ENCODE assay signal across 8 mouse cellular contexts in the genomic region with DNA sequence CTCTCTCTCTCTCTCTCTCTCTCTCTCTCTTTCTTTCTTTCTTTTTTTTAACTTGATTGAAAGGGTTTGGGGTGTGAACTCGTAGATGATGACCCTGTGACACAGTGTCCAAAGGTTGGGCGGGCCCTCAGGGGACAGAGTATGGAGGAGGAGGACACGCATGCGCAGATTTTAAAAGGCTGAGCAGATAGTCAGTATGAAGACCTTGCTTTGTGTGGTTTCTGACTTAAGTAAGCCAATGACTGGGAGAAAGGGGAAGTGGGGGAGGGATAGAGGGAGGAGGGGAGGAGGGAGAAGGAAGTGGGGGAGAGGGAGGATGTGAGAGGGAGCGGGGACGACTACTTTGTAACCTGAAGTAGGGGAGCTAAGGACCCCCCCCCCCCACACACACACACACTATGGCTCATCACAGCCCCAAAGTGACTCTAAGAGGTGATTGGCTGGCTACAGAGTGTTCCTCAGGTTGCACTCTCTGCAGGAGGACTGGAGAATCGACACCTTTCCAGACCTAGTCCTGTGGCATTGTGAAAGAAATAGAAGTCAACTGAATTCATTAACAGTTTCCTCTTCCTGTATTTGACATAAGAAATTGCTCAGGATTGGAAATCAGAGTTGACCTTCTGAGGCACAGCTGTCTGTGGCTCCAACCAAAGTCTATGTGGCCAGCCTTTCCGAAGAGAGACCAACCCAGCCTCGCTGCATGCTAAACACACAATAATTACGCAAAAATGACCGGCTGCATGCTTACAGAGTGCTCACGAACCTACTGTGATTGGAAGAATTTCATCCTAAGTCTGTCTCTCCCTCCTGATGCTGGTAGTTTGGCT. TPM values are rescaled to one million over a fixed set of nuclear protein-coding genes. Genes with fewer than 3 reads are reported as not detected.
DNase-seq lines count a peak whose midpoint lies in the region; ATAC-seq and TF ChIP-seq lines count a peak whose summit lies in the region.

No protein-coding gene starts in this region.

- no peak overlapping the region for H3K4me2 ChIP-seq in kidney, postnatal 0 days (ENCODE audit: low read length)
- H3K4me2 ChIP-seq in midbrain, embryonic 15.5 days: no peak overlapping the region

- no peaks in the 10 kb centered on the region for H3K9me3 ChIP-seq in kidney, postnatal 0 days (replicated peaks; ENCODE audit: low read length)
- no peaks in the 10 kb centered on the region for H3K9me3 ChIP-seq in megakaryocyte, embryonic 14.5 days
- H3K9me3 ChIP-seq in midbrain, embryonic 15.5 days: no peaks in the 10 kb centered on the region

- DNase-seq in left cerebral cortex, postnatal 10 days (ENCODE audit: extremely low spot score in 1 of 2, low spot score in 2 of 2): peak; percentile 16 to 54
- no peak for DNase-seq in left cerebral cortex, adult 2 months (ENCODE audit: extremely low spot score in 1 of 2, low spot score in 2 of 2)
- DNase-seq in c-Kit-positive CD71-negative TER-119-negative erythroid progenitor cells, embryonic 14.5 days (ENCODE audit: low read depth): peak; percentile 79
- peak; percentile 68 for DNase-seq in kidney, postnatal 0 days (ENCODE audit: low spot score)
- DNase-seq in urinary bladder, postnatal 25 days (ENCODE audit: low spot score): no peak

- no peaks in the 10 kb centered on the region for H3K27me3 ChIP-seq in kidney, postnatal 0 days (ENCODE audit: insufficient read depth, low read length)
- H3K27me3 ChIP-seq in megakaryocyte, embryonic 14.5 days (replicated peaks): peaks cover 1% of the 10 kb centered on the region
- no peaks in the 10 kb centered on the region for H3K27me3 ChIP-seq in midbrain, embryonic 15.5 days (replicated peaks)

- no peak overlapping the region for H3K27ac ChIP-seq in left cerebral cortex, adult 2 months
- no peak overlapping the region for H3K27ac ChIP-seq in kidney, postnatal 0 days
- H3K27ac ChIP-seq in midbrain, embryonic 15.5 days: no peak overlapping the region

- no peak for TF ChIP-seq CTCF in left cerebral cortex, adult 2 months (IDR thresholded peaks at IDR 0.05)
- no peak for TF ChIP-seq CTCF in kidney, postnatal 0 days (IDR thresholded peaks at IDR 0.05; ENCODE audit: low read depth)

- H3K9ac ChIP-seq in kidney, postnatal 0 days (ENCODE audit: low read depth, low read length): no peak overlapping the region
- H3K9ac ChIP-seq in midbrain, embryonic 15.5 days: no peak overlapping the region

- intact Hi-C loops in left cerebral cortex, postnatal 10 days (cut with DNase I): no loop called here
- intact Hi-C loops in left cerebral cortex, adult 2 months (cut with DNase I): no loop called here

- no peaks in the 10 kb centered on the region for H3K36me3 ChIP-seq in kidney, postnatal 0 days (ENCODE audit: insufficient read depth, low read length)
- no peaks in the 10 kb centered on the region for H3K36me3 ChIP-seq in megakaryocyte, embryonic 14.5 days (replicated peaks; ENCODE audit: low read length)
- no peaks in the 10 kb centered on the region for H3K36me3 ChIP-seq in midbrain, embryonic 15.5 days (replicated peaks)

- ATAC-seq in kidney, postnatal 0 days (replicated peaks; ENCODE audit: low FRiP score, low read depth): 0 out of 2 replicates have a peak, but pooled peaks have one; percentile 41
- ATAC-seq in midbrain, embryonic 15.5 days (replicated peaks): no peak
- no peak for ATAC-seq in cerebellum, adult (ENCODE audit: insufficient number of reproducible peaks, low FRiP score, low TSS enrichment)

- no peak overlapping the region for H3K4me3 ChIP-seq in left cerebral cortex, adult 2 months
- H3K4me3 ChIP-seq in kidney, postnatal 0 days (replicated peaks; ENCODE audit: low read depth, low read length): no peak overlapping the region
- peak overlapping the region; percentile 85 for H3K4me3 ChIP-seq in megakaryocyte, embryonic 14.5 days (replicated peaks)
- no peak overlapping the region for H3K4me3 ChIP-seq in midbrain, embryonic 15.5 days

- WGBS in kidney, postnatal 0 days: 48% methylated on average over 12 of the region's 12 CpGs
- 70% methylated on average over 12 of the region's 12 CpGs for WGBS in midbrain, embryonic 15.5 days

- no peaks in the 10 kb centered on the region; the same call in 1 of the 2 replicates for H3K4me1 ChIP-seq in kidney, postnatal 0 days (replicated peaks; ENCODE audit: insufficient read depth, low read length)
- peaks cover 42% of the 10 kb centered on the region for H3K4me1 ChIP-seq in megakaryocyte, embryonic 14.5 days
- no peaks in the 10 kb centered on the region for H3K4me1 ChIP-seq in midbrain, embryonic 15.5 days

RNA-seq across cellular contexts. Expression of a gene that starts 39.4 kb away (rescaled TPM):
- 10 to 100 TPM; 60.4 to 62.3 TPM for total RNA-seq in left cerebral cortex, postnatal 10 days (2021)
- 10 to 100 TPM; 33.7 to 36.8 TPM for total RNA-seq in left cerebral cortex, adult 2 months (2021)
- 22.7 and 25.6 TPM in 2 replicates for polyA plus RNA-seq in kidney, postnatal 0 days (2015; fragmentation: Nextera tagmentation; extraction: Ambion mirVana)
- 2.9 TPM in 1 of 2 replicates, not detected in the other for polyA plus RNA-seq in megakaryocyte, embryonic 14.5 days (2012; ENCODE audit: insufficient read depth, low replicate concordance)
- polyA plus RNA-seq in midbrain, embryonic 15.5 days (2015; fragmentation: Nextera tagmentation; extraction: Ambion mirVana): 30.6 and 30.9 TPM in 2 replicates

Comparison
In these comparisons a context has a peak if more than half of its experiments do, and no peak if none do; other contexts are left out.
1. DNase-seq: peak in left cerebral cortex, postnatal 10 days (2 of 2), c-Kit-positive CD71-negative TER-119-negative erythroid progenitor cells, embryonic 14.5 days (single experiment) and kidney, postnatal 0 days (single experiment); none in left cerebral cortex, adult 2 months (0 of 2) and urinary bladder, postnatal 25 days (single experiment).